Mouse (Mus musculus) gastrocnemius, postnatal 10 days (tissue): ENCODE data around the gene Hps4. TPM values are rescaled to one million over a fixed set of nuclear protein-coding genes. Genes with fewer than 3 reads are reported as not detected.
"Not testable (repeated sequence)": the region's sequence is repeated elsewhere in the genome, so short reads cannot be mapped to it uniquely, and the experiment has no call there.

Experiments
- DNase-seq: peaks from one replicate; pipeline ENCODE4 v3.0.0; 2021; ENCODE audit warnings: mixed read lengths
- long read RNA-seq, 2 experiments: library from polyadenylated mRNA; stranded (forward); transcript quantifications; one replicate each; pipeline ENCODE4 v2.0.0; 2021
- total RNA-seq, 2 experiments: library from RNA; stranded (reverse); gene quantifications; 2 replicates each; pipeline ENCODE4 v1.2.3; 2021

Gene Hps4
- 1 to 10 TPM; 6.5 to 6.8 TPM for total RNA-seq
- long read RNA-seq, experiment 1, partial matches to known transcripts = 2 of 5 reads
- long read RNA-seq, experiment 1, other reads (novel, unspliced or antisense) = 0 of 5 reads
- long read RNA-seq, experiment 2, partial matches to known transcripts = 4 of 5 reads
- long read RNA-seq, experiment 2, other reads (novel, unspliced or antisense) = 0 of 5 reads

DNA sequence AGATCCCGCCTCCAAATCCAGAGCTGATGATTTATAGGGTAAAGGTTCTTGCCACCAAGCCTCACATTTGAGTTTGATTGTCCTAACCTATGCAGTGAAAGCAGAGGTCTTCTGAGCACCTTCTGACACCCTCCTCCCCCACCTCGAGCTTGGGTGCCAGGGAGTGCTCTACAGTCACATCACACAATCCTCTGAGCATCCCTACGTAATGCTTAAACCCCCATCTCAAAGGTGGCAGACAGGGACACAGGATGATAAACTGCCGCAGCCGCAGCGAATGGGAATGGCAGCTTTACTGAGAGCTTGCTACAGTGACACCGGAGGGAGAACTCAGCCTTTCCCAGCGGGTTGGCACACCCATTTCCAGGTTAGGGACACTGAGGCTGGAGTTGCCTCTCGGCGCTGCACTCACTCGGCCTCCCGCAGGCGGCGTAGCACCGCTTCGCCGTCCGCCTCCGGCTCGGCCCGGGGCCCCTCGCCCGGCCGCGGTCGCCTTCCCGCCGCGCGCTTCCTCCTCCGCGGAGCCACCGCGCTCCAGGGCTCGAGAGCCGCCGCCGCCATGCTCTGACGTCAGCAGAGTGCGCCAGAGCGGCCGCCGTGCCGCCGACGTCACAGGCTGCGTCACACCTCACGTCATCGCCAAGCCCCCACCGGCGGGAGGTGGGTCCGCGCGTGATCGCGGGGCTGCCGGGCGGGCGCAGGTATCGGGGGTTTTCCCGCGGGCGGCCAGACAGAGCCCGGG, at the start of gene Hps4, which contains the start of gene Srrd:
Gene Hps4, plus strand, starts transcription at position 621 of the 742 bp plus-strand sequence.
Gene Srrd, minus strand, starts transcription at position 578 of the 742 bp plus-strand sequence.
- DNase-seq = peak; percentile 87

DNA sequence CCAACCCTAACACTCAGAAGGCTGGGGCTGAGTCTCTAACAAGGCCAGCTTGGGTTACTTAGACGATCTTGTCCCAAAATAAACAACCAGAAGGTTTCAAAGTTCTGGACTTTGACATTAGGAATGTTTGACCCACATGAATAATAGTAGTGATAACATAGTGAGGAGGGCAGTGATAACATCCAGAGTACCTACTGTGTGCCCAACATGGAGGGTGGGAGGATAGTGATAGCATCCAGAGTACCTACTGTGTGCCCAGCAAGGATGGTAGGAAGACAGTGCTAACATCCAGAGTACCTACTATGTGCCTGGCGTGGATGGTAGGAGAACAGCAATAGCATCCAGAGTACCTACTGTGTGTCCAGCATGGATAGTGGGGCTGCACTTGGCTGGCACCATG, 49.1 kb upstream of the Hps4 start:
- no peak for DNase-seq

- DNase-seq = no peak
Observed at GRCm38 (mm10) chr5:112294696-112295095, 48.2 kb upstream of the Hps4 start.

- no peak for DNase-seq
Observed at GRCm38 (mm10) chr5:112295162-112295561, 47.7 kb upstream of the Hps4 start.

DNA sequence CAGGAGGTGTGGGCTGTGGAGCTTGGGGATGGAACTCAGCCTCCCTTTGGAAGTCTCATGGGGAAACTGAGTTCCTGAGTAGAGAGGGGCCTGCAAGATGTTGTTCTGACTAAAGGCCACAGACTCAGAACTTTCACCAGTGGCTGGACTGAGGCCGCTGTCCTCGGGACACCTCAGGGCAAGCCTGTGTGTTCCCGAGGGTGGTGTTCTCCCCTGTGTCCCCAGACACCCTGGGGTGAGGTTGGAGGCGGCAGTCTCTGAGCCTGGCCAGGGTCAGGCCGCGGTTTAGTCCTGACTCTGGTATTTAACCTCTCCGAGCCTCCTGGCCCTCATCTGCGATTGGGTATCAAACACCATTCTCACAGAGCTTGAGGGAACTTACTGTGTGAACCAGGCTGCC, 47.3 kb upstream of the Hps4 start:
- no peak for DNase-seq

DNA sequence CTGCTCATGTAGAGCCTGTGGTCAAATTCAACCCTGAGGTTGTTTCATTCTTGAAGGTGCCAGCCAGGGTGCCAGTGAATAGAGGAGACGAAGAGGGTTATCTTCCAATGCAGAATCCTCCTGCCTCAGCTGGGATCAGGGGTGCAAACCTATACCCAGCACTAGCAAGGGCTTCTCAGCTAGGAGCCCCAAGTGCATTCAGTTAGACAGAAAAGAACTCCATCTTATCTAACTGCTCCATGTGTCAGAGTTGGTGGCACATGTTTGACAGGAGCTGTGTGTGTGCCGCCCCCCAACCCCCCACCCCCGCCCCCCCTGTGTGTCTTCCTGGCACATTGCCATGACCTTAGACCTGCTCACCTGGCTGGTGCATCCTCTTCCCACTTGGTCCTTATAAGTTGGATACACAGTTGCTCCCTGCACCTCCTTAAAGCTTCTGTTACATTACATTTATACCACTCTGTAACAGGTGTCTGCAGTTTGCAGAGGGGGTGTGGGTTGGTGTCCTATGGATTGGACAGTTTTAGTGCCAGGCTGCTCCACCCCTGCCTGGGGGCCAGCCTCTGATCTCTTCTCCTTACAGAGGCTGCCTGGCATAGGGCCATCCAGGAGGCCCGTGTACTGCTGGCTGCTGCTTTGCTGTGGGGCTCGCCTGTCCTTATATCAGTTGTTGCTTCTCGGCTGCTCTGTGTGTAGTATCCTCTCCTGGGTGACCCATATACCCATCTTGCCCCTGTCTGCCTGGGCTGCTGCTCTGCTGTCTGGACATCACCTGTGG, 46.3 kb upstream of the Hps4 start:
- DNase-seq = no peak

DNA sequence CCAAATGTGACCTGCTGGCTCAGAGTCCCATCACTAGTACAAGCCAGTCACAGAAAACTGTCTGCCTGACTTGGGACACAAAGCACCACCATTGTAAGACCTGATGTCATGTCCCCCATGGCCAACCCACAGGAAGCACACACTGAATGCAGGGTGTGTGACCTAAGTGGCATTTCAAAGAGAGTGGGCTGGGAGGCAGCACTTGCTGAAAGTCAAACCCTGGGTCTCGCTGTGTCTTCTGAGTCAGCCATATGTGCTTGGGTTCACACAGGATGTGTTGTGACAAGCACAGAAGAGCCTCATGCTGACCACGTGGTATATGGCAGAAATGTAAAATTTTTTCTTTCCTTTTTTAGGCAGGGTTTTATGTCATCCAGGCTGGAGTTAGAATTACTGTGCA, 45.6 kb upstream of the Hps4 start:
- DNase-seq = no peak

DNA sequence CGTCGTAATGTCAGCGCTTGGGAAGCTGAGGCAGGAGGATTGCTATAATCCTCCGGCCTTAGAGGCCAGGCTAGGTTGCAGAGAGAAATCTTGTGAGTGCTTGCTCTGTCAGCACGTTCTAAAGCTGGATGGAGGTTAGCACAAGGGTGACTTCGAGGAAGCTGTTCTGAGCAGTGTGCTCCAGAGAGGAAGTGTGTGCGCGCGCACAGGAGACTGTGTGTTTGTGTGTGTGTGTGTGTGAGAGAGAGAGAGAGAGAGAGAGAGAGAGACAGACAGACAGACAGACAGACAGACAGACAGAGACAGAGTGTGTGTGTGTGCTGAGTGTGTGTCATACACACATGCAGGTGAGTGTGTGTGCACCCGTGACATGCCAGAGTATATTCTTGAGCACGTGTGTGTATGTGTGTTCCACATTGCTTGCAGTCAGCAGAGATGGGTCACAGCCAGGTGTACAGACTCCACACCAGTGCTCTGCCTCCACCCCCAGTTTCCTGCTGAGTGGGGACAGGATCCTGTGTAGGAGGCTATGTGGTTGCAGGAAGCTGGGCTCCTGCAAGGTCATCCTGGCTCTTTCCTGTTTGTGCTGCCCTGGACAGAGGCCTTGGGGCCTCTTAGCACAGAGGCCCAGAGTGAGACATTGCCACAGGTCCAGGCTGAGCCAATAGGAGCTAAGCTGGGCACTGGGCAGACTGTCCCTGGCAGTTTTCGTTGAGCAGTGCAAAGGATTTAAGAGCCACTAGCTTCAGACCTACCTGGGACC, 44.5 kb upstream of the Hps4 start:
- DNase-seq = no peak

DNA sequence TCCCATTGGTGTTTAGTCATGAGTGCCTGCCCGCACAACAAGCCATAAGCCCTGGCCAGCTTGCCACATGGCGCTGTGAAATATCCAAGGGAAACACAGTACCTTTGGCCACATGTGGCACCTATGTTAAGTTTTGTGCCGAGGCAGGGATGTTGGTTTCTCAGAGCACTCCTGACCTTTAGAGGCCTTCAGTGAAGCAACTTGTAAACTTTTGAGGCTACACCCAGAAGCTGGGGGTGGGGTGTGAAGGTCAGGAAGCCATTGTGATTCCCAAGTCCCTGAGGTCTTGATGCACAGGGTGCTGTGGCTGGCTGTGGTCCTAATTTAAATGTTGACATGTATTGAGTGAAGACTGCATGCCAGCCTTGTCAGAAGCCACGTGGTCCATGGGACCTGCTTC, 43.5 kb upstream of the Hps4 start:
- no peak for DNase-seq

GRCm38 (mm10) chr5:112300112-112300511, 42.8 kb upstream of the Hps4 start:
- DNase-seq = no peak

DNA sequence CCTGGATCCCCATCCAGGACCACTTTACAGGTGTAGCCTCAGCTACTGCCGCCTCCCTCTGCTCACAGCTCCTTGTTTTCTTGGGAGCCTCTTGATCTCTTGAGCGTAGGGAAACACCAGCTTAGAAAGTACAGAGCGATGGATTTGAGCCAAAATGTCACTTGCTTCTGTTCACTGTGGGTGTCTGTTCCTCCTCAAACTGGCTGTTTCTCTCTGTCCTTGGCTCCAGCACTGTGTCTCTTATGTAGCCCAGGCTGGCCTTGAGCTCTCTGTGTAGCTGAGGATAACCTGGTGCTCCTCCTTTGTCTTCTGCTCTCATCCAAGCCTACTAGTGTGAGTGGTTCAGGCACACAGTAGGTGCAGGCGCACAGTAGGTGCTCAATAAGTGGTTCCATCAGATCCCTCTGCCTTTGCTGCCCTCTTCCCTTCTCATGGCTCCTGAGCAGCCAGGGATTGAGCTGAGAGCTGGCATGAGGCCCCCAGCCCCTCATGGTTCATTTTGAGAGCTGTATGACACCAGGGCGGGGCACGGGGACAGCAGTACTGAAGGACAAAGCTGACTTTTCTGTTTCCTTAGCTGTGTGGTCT, 42.1 kb upstream of the Hps4 start:
- DNase-seq = no peak

GRCm38 (mm10) chr5:112301694-112302093, 41.2 kb upstream of the Hps4 start:
- no peak for DNase-seq

DNA sequence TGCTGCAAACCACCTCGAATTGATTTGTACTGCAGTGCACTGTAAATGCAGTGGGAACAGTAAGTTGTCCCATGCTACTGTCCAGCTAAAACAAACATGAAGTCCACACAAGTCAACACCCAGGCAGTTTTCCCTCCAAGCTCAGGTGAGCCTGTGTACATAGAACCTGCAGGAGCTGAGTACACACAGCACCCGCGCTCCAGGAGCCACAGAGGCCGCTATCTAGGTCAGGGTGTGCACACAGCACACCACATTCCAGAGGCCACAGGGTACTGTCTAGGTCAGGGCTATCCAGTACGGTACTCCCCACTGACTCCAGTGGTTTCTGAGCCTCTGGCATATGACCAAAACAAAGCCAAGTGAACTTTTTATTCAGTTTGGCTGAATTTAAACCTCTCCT, 40.6 kb upstream of the Hps4 start:
- DNase-seq = no peak

GRCm38 (mm10) chr5:112305842-112306241, 37.0 kb upstream of the Hps4 start:
- no peak for DNase-seq

GRCm38 (mm10) chr5:112313222-112313885, 29.5 kb upstream of the Hps4 start:
- DNase-seq = no peak

DNA sequence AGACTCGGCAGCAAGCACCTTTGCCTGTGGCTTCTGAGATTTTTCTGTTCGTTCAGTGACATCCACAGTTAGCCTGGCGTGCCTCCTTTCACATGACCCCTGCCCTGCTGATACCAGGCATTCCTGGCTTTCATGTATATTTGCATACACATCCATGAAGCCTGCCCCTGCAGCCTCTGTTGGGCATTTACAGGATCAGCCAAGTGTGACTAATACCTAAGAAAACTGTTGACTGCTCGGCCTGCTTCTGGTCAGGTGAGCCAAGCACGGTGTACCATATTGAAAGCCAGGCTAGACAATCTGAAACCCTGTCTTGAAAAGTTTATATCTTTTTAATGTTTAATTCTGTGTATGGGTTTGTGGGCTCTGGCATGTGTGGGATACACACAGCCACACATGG, 26.4 kb upstream of the Hps4 start:
- DNase-seq = no peak

DNA sequence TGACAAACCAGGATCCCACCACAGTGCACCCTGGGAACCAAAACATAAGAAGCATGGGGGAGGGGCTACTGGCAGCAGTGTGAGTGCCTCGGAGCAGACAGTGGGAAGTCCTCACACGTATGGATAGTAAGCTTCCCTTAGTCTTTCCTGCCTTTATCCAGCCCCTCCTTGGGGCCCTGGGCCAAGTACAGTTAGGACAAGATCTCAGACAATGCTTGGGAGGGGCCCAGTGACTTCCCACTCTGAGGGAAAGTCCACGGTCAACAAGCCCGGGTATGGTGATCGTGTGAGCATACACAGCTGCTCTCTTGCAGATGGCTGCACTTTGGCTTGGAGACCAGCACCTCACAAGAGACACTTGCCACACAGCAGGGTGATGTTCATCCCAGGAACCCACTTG, 25.6 kb upstream of the Hps4 start:
- no peak for DNase-seq

DNA sequence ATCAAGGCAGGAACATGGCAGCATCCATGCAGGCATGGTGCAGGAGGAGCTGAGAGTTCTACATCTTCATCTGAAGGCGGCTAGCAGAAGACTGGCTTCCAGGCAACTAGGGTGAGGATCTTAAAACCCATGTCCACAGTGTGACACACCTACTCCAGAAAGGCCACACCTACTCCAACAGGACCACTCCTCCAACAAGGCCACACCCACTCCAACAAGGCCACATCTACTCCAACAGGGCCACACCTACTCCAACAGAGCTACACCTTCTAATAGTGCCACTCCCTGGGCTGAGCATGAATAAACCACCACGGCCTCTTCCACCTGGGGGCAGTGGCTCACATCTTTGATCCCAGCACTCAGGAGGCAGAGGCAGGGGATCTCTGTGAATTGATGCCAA, 23.5 kb upstream of the Hps4 start:
- not testable (repeated sequence) for DNase-seq

DNA sequence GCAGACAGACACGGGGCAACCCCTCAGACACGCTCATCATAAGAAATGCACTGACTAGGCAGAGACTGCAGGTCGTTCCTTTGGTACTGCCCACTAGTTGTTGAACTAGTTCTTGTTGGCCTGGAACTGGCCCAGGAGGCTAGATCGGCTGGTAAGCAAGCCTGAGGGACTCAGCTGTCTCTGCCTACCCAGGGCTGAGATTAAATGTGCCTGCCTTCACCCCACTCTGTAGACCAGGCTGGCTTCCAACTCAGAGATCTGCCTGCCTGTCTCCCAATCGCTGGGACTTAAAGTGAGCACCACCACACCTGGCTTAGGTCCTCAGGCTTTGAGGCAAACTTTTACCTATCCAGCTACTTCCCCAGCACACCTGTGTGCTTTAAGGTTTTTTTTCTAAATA, 22.5 kb upstream of the Hps4 start:
- DNase-seq = no peak

- DNase-seq = no peak
Observed at GRCm38 (mm10) chr5:112320936-112321335, 21.9 kb upstream of the Hps4 start.

- DNase-seq = no peak
Observed at GRCm38 (mm10) chr5:112321376-112321775, 21.5 kb upstream of the Hps4 start.

- no peak for DNase-seq
Observed at GRCm38 (mm10) chr5:112323246-112323645, 19.6 kb upstream of the Hps4 start.
